Mouse (Mus musculus): ENCODE measurements around the gene Arl1.
"Not testable (repeated sequence)": the region's sequence is repeated elsewhere in the genome, so short reads cannot be mapped to it uniquely, and the experiment has no call there.

The Arl1 gene

GRCm38 (mm10) chr10:88730571-88731495 lies at the start of gene Arl1:
Gene Arl1 (plus strand): TSS chr10:88730858.
- peak; percentile 86 to 90 for DNase-seq (ENCODE audit: low spot score in 2 of 2)

- DNase-seq (ENCODE audit: low spot score in 2 of 2): no peak
Observed at GRCm38 (mm10) chr10:88682904-88683563, 47.6 kb upstream of the Arl1 start.

- DNase-seq (ENCODE audit: low spot score in 2 of 2): no peak
Observed at GRCm38 (mm10) chr10:88684925-88685324, 45.7 kb upstream of the Arl1 start, which contains the start of gene Spic. Gene Spic (minus strand): TSS chr10:88685015.

- no peak for DNase-seq (ENCODE audit: low spot score in 2 of 2)
Observed at GRCm38 (mm10) chr10:88700938-88701337, 29.7 kb upstream of the Arl1 start.

GRCm38 (mm10) chr10:88708671-88709523 lies 21.8 kb upstream of the Arl1 start:
- DNase-seq (ENCODE audit: low spot score in 2 of 2): no peak

GRCm38 (mm10) chr10:88712359-88712758 lies 18.3 kb upstream of the Arl1 start:
- no peak for DNase-seq (ENCODE audit: low spot score in 2 of 2)

- no peak for DNase-seq (ENCODE audit: low spot score in 2 of 2)
Observed at GRCm38 (mm10) chr10:88714744-88715143, 15.9 kb upstream of the Arl1 start.

GRCm38 (mm10) chr10:88715621-88716020 lies 15.0 kb upstream of the Arl1 start:
- DNase-seq (ENCODE audit: low spot score in 2 of 2): no peak

- DNase-seq (ENCODE audit: low spot score in 2 of 2): no peak
Observed at GRCm38 (mm10) chr10:88716986-88717755, 13.5 kb upstream of the Arl1 start.

- DNase-seq (ENCODE audit: low spot score in 2 of 2): no peak
Observed at GRCm38 (mm10) chr10:88717756-88718025, 13.0 kb upstream of the Arl1 start.

GRCm38 (mm10) chr10:88719618-88720017 lies 11.0 kb upstream of the Arl1 start:
- DNase-seq (ENCODE audit: low spot score in 2 of 2): no peak

- peak in 1 of 2 experiments; percentile 39 for DNase-seq (ENCODE audit: low spot score in 2 of 2)
Observed at GRCm38 (mm10) chr10:88725343-88725742, 5.3 kb upstream of the Arl1 start.

- peak; percentile 9 to 63 for DNase-seq (ENCODE audit: low spot score in 2 of 2)
Observed at GRCm38 (mm10) chr10:88727128-88727527, 3.5 kb upstream of the Arl1 start.

GRCm38 (mm10) chr10:88728166-88728565 lies 2.5 kb upstream of the Arl1 start:
- no peak for DNase-seq (ENCODE audit: low spot score in 2 of 2)

- no peak for DNase-seq (ENCODE audit: low spot score in 2 of 2)
Observed at GRCm38 (mm10) chr10:88731496-88732308, 1.0 kb downstream of the Arl1 start.

- DNase-seq (ENCODE audit: low spot score in 2 of 2): no peak
Observed at GRCm38 (mm10) chr10:88732309-88732622, 1.6 kb downstream of the Arl1 start.

- DNase-seq (ENCODE audit: low spot score in 2 of 2): not testable (repeated sequence)
Observed at GRCm38 (mm10) chr10:88739074-88739473, 8.4 kb downstream of the Arl1 start.

GRCm38 (mm10) chr10:88739818-88740217 lies 9.2 kb downstream of the Arl1 start:
- no peak for DNase-seq (ENCODE audit: low spot score in 2 of 2)

GRCm38 (mm10) chr10:88740781-88741180 lies 10.1 kb downstream of the Arl1 start:
- no peak for DNase-seq (ENCODE audit: low spot score in 2 of 2)

GRCm38 (mm10) chr10:88741426-88741825 lies 10.8 kb downstream of the Arl1 start:
- DNase-seq (ENCODE audit: low spot score in 2 of 2): no peak
